Comparison of ENCODE assay signal across 19 mouse cellular contexts in genomic region chr3:97802297-97802696, GRCm38 (mm10).
DNase-seq lines count a peak whose midpoint lies in the region; ATAC-seq and TF ChIP-seq lines count a peak whose summit lies in the region.
"Had no signal": no experiment of that assay in that cellular context is flagged by ENCODE, and none has a peak within 500 bp of the region (broad histone marks: within the 10 kb centered on the region; RNA-seq: fewer than 3 reads in every experiment).

No protein-coding gene starts in this region.

- no peak for TF ChIP-seq CTCF in kidney, adult 2 months (conservative IDR thresholded peaks at IDR 0.05; ENCODE audit: insufficient read depth, insufficient read length, low read depth, low read length)

- intact Hi-C loops in gastrocnemius, postnatal 14 days (cut with DNase I; ENCODE audit: low total_unique reads) = no loop called here

- no peaks in the 10 kb centered on the region for H3K36me3 ChIP-seq in kidney, adult 2 months (ENCODE audit: control insufficient read depth, insufficient read depth, low read length)
- no peaks in the 10 kb centered on the region for H3K36me3 ChIP-seq in kidney, embryonic 16.5 days (ENCODE audit: insufficient read depth, low read length)
- H3K36me3 ChIP-seq in heart, embryonic 11.5 days (ENCODE audit: control insufficient read depth, insufficient read depth, low read length) = no peaks in the 10 kb centered on the region
- H3K36me3 ChIP-seq: embryonic facial prominence, embryonic 13.5 days; forebrain, embryonic 12.5 days; hindbrain, embryonic 15.5 days; liver, embryonic 15.5 days had no signal

- no peaks in the 10 kb centered on the region for H3K27me3 ChIP-seq in kidney, adult 2 months (replicated peaks; ENCODE audit: control insufficient read depth, insufficient read depth, low read length)
- H3K27me3 ChIP-seq in kidney, embryonic 16.5 days (ENCODE audit: insufficient read depth, low read length) = no peaks in the 10 kb centered on the region
- H3K27me3 ChIP-seq in heart, embryonic 11.5 days (ENCODE audit: control insufficient read depth, insufficient read depth, low read length) = no peaks in the 10 kb centered on the region
- H3K27me3 ChIP-seq: embryonic facial prominence, embryonic 13.5 days; forebrain, embryonic 12.5 days; hindbrain, embryonic 15.5 days; liver, embryonic 15.5 days had no signal

- no peak for TF ChIP-seq POLR2A in kidney, adult 2 months (IDR thresholded peaks at IDR 0.05; ENCODE audit: low read depth, low read length)

- H3K4me3 ChIP-seq in kidney, adult 2 months (ENCODE audit: insufficient read depth, low read depth, low read length) = no peak overlapping the region
- H3K4me3 ChIP-seq in kidney, embryonic 16.5 days (ENCODE audit: low read length) = no peak overlapping the region
- H3K4me3 ChIP-seq in heart, embryonic 11.5 days (ENCODE audit: low read depth, low read length) = no peak overlapping the region
- H3K4me3 ChIP-seq: embryonic facial prominence, embryonic 13.5 days; forebrain, embryonic 12.5 days; hindbrain, embryonic 15.5 days; liver, embryonic 15.5 days had no signal

- H3K4me2 ChIP-seq in kidney, embryonic 16.5 days (replicated peaks; ENCODE audit: low read depth, low read length) = no peak overlapping the region
- peak overlapping the region; percentile 43 for H3K4me2 ChIP-seq in heart, embryonic 11.5 days
- H3K4me2 ChIP-seq: embryonic facial prominence, embryonic 13.5 days; forebrain, embryonic 12.5 days; hindbrain, embryonic 15.5 days; liver, embryonic 15.5 days had no signal

- no peak for ATAC-seq in kidney, embryonic 16.5 days (ENCODE audit: low FRiP score, low TSS enrichment)
- peak; percentile 75 for ATAC-seq in heart, embryonic 11.5 days (replicated peaks; ENCODE audit: insufficient number of reproducible peaks, low FRiP score, low TSS enrichment)

- peak overlapping the region; percentile 48 for H3K27ac ChIP-seq in kidney, adult 2 months (ENCODE audit: insufficient read depth, low read depth, low read length)
- no peak overlapping the region for H3K27ac ChIP-seq in kidney, embryonic 16.5 days (ENCODE audit: low read length)
- peak overlapping the region; percentile 87 for H3K27ac ChIP-seq in heart, embryonic 11.5 days (ENCODE audit: low read depth, low read length)
- H3K27ac ChIP-seq: embryonic facial prominence, embryonic 13.5 days; forebrain, embryonic 12.5 days; hindbrain, embryonic 15.5 days; liver, embryonic 15.5 days; macrophage had no signal

- no peak overlapping the region for H3K9ac ChIP-seq in kidney, embryonic 16.5 days (replicated peaks; ENCODE audit: low read length)
- H3K9ac ChIP-seq in heart, embryonic 11.5 days (ENCODE audit: low read depth, low read length) = peak overlapping the region; percentile 58; the same call in 1 of the 2 replicates
- H3K9ac ChIP-seq: embryonic facial prominence, embryonic 13.5 days; forebrain, embryonic 12.5 days; hindbrain, embryonic 15.5 days; liver, embryonic 15.5 days had no signal

- WGBS in kidney, adult 2 months = 71% methylated on average over 5 of the region's 5 CpGs
- WGBS in kidney, embryonic 16.5 days = 69% methylated on average over 5 of the region's 5 CpGs
- 49% methylated on average over 5 of the region's 5 CpGs for WGBS in heart, embryonic 11.5 days (ENCODE audit: insufficient replicate concordance)

- H3K4me1 ChIP-seq in kidney, adult 2 months (ENCODE audit: control insufficient read depth, insufficient read depth, low read length) = peaks cover 2% of the 10 kb centered on the region; the same call in 1 of the 2 replicates
- no peaks in the 10 kb centered on the region for H3K4me1 ChIP-seq in kidney, embryonic 16.5 days (ENCODE audit: insufficient read depth, low read length)
- H3K4me1 ChIP-seq in heart, embryonic 11.5 days (ENCODE audit: control insufficient read depth, insufficient read depth, low read length) = peaks cover 54% of the 10 kb centered on the region
- H3K4me1 ChIP-seq: embryonic facial prominence, embryonic 13.5 days; forebrain, embryonic 12.5 days; hindbrain, embryonic 15.5 days; liver, embryonic 15.5 days had no signal

- DNase-seq in kidney, adult 2 months = peak; percentile 38
- peak; percentile 20 for DNase-seq in gastrocnemius, postnatal 14 days
- DNase-seq in heart, postnatal 4 days = peak; percentile 62
- DNase-seq in left cerebral cortex, adult 8-10 months (ENCODE audit: low spot score in 2 of 2) = no peak
- no peak for DNase-seq in embryo, embryonic 10 days (ENCODE audit: low spot score)
- DNase-seq: adrenal gland, postnatal 10 days; B cell, adult 2 months; cerebellum, adult 9-11 months; kidney, adult 18-20 months; midbrain, embryonic 14.5 days; right cerebral cortex, postnatal 4 days; thymus, postnatal 25 days had no signal

- H3K9me3 ChIP-seq in kidney, embryonic 16.5 days (ENCODE audit: low read length) = no peaks in the 10 kb centered on the region
- H3K9me3 ChIP-seq in heart, embryonic 11.5 days (replicated peaks; ENCODE audit: control insufficient read depth, low read length) = no peaks in the 10 kb centered on the region
- H3K9me3 ChIP-seq: embryonic facial prominence, embryonic 13.5 days; forebrain, embryonic 12.5 days; hindbrain, embryonic 15.5 days; liver, embryonic 15.5 days had no signal

Comparison
In these comparisons a context has a peak if more than half of its experiments do, and no peak if none do; other contexts are left out.
1. DNase-seq: peak in kidney, adult 2 months (single experiment), gastrocnemius, postnatal 14 days (single experiment) and heart, postnatal 4 days (single experiment); none in left cerebral cortex, adult 8-10 months (0 of 2) and embryo, embryonic 10 days (single experiment).